21 mouse cellular contexts compared by ENCODE assay signal in the genomic region with DNA sequence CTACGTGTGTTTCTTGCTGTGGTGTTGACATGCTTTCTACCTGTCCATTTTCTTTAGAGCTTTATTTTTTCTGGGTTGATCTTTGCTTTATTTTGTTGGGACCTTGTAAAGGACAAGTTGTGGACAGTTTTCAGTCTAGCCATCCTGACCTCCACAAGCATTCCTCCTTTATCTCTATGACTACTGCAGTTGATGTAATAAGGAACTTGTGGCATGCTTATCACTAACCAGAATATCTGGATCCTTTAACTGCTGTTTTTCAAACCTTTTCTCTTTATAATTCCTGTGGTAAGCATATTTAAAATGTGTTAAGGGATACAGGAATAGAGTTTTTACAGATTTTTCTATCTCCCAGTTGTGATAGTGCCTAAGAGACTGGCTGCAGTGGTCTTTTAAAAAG.
DNase-seq lines count a peak whose midpoint lies in the region; ATAC-seq and TF ChIP-seq lines count a peak whose summit lies in the region.
"Had no signal": no experiment of that assay in that cellular context is flagged by ENCODE, and none has a peak within 500 bp of the region (broad histone marks: within the 10 kb centered on the region; RNA-seq: fewer than 3 reads in every experiment).

No protein-coding gene starts in this region.

- peak; percentile 78 to 84 for TF ChIP-seq EP300 in MEL (IDR thresholded peaks at IDR 0.05; ENCODE audit: low read depth in 1 of 2, low read length in 2 of 2)

- peak overlapping the region; percentile 49; the same call in 1 of the 2 replicates for H3K27ac ChIP-seq in MEL (ENCODE audit: control insufficient read depth, low read depth, low read length)
- no peak overlapping the region for H3K27ac ChIP-seq in hindbrain, embryonic 11.5 days (ENCODE audit: low read depth, low read length)

- no peaks in the 10 kb centered on the region for H3K9me3 ChIP-seq in MEL (replicated peaks; ENCODE audit: insufficient read depth, low read length)
- H3K9me3 ChIP-seq in hindbrain, embryonic 11.5 days (ENCODE audit: control insufficient read depth, low read length), result no peaks in the 10 kb centered on the region
- H3K9me3 ChIP-seq: G1E had no signal

- H3K36me3 ChIP-seq in MEL (ENCODE audit: control insufficient read depth in 1 of 2, insufficient read depth in 2 of 2, low read length in 2 of 2), result peaks cover 5 to 17% of the 10 kb centered on the region in 2 experiments
- H3K36me3 ChIP-seq in hindbrain, embryonic 11.5 days (ENCODE audit: control insufficient read depth, insufficient read depth, low read length), result no peaks in the 10 kb centered on the region

- no peak for TF ChIP-seq CTCF in MEL (IDR thresholded peaks at IDR 0.05 in 2 of 3, conservative IDR thresholded peaks at IDR 0.05 in 1 of 3; ENCODE audit: control insufficient read depth in 1 of 3, insufficient read depth in 1 of 3, low read depth in 2 of 3, low read length in 3 of 3, poor library complexity in 1 of 3, severe bottlenecking in 1 of 3)

- no peak for TF ChIP-seq RAD21 in MEL (IDR thresholded peaks at IDR 0.05; ENCODE audit: low read depth, low read length)

- H3K4me1 ChIP-seq in MEL (ENCODE audit: control insufficient read depth in 1 of 2, insufficient read depth in 2 of 2, low read length in 2 of 2), result peaks cover 5 to 14% of the 10 kb centered on the region in 2 experiments
- no peaks in the 10 kb centered on the region for H3K4me1 ChIP-seq in hindbrain, embryonic 11.5 days (replicated peaks; ENCODE audit: control insufficient read depth, insufficient read depth, low read length)

- no peak overlapping the region for H3K9ac ChIP-seq in MEL (ENCODE audit: control insufficient read depth, low read depth, low read length, poor library complexity, severe bottlenecking)
- H3K9ac ChIP-seq in hindbrain, embryonic 11.5 days (ENCODE audit: low read depth, low read length), result no peak overlapping the region

- no peaks in the 10 kb centered on the region for H3K27me3 ChIP-seq in MEL (ENCODE audit: control insufficient read depth in 1 of 2, insufficient read depth in 2 of 2, low read length in 2 of 2)
- no peaks in the 10 kb centered on the region for H3K27me3 ChIP-seq in hindbrain, embryonic 11.5 days (ENCODE audit: control insufficient read depth, insufficient read depth, low read length)
- H3K27me3 ChIP-seq: CH12.LX, Patski had no signal

- peaks cover 2% of the 10 kb centered on the region; the same call in 1 of the 2 replicates for H3K79me2 ChIP-seq in MEL (ENCODE audit: control insufficient read depth, insufficient read depth, low read length, poor library complexity)

- peak; percentile 34 for DNase-seq in MEL (ENCODE audit: low read depth, low spot score)
- peak; percentile 15 for DNase-seq in MEL-GATA-1-ER (ENCODE audit: extremely low read depth, low read depth)
- DNase-seq in heart, postnatal 36 days, result no peak
- no peak for DNase-seq in hindbrain, embryonic 11.5 days (ENCODE audit: low spot score)
- DNase-seq: adrenal gland, adult 2 months; adrenal gland, adult 8-10 months; adrenal gland, postnatal 10 days; adrenal gland, postnatal 14 days; adrenal gland, postnatal 25 days; adrenal gland, postnatal 36 days; B cell, adult 2 months; cerebellum, adult 11 months; cerebellum, adult 11-12 months; cerebellum, adult 18-20 months; cerebellum, adult 2 months; cerebellum, adult 8-10 months had no signal

- intact Hi-C loops in heart, postnatal 36 days (cut with DNase I), result no loop called here

- H3K4me3 ChIP-seq in MEL (ENCODE audit: control insufficient read depth in 1 of 2, insufficient read depth in 1 of 2, low read depth in 2 of 2, low read length in 2 of 2), result no peak overlapping the region
- H3K4me3 ChIP-seq in hindbrain, embryonic 11.5 days (ENCODE audit: low read depth, low read length), result no peak overlapping the region

- ATAC-seq in hindbrain, embryonic 11.5 days (ENCODE audit: low FRiP score), result no peak
- ATAC-seq: activated CD4-positive, CD25-positive, alpha-beta regulatory T cell, adult 4 months; CD4-positive, CD25-positive, alpha-beta regulatory T cell, adult 4 months; Patski had no signal

- WGBS in hindbrain, embryonic 11.5 days, result 85% methylated on average over 1 of the region's 1 CpGs

- no peak for TF ChIP-seq POLR2A in MEL (IDR thresholded peaks at IDR 0.05; ENCODE audit: control insufficient read depth in 1 of 2, insufficient read depth in 1 of 2, low read depth in 1 of 2, low read length in 2 of 2, poor library complexity in 1 of 2)

- H3K4me2 ChIP-seq in hindbrain, embryonic 11.5 days (replicated peaks; ENCODE audit: low read depth, low read length), result no peak overlapping the region

TF ChIP-seq in MEL, 35 proteins besides CTCF, POLR2A, EP300 and RAD21:
- TF ChIP-seq ELF1 (IDR thresholded peaks at IDR 0.05; ENCODE audit: low read depth, low read length) (no peak), USF2 (IDR thresholded peaks at IDR 0.05; ENCODE audit: borderline replicate concordance in 1 of 2, insufficient read depth in 1 of 2, low read depth in 1 of 2, low read length in 2 of 2) (no peak), ETS1 (IDR thresholded peaks at IDR 0.05; ENCODE audit: low read depth, low read length) (peak; percentile 59), HCFC1 (IDR thresholded peaks at IDR 0.05; ENCODE audit: low read depth, low read length) (no peak), GATA1 (IDR thresholded peaks at IDR 0.05; ENCODE audit: low read depth, low read length) (peak; percentile 79), SMC3 (IDR thresholded peaks at IDR 0.05; ENCODE audit: low read depth, low read length) (no peak), RCOR1 (IDR thresholded peaks at IDR 0.05; ENCODE audit: low read depth, low read length) (peak; percentile 67; the same call in 1 of the 2 replicates), ZNF384 (IDR thresholded peaks at IDR 0.05; ENCODE audit: low read depth, low read length) (no peak), MYB (IDR thresholded peaks at IDR 0.05; ENCODE audit: low read depth, low read length) (peak; percentile 34), MAZ (IDR thresholded peaks at IDR 0.05; ENCODE audit: low read depth, low read length) (no peak), TCF12 (IDR thresholded peaks at IDR 0.05; ENCODE audit: low read depth, low read length) (peak; percentile 55; the same call in 1 of the 2 replicates), JUND (IDR thresholded peaks at IDR 0.05; ENCODE audit: low read depth, low read length) (no peak)

Comparison
In these comparisons a context has a peak if more than half of its experiments do, and no peak if none do; other contexts are left out.
1. DNase-seq: peak in MEL (single experiment) and MEL-GATA-1-ER (single experiment); none in heart, postnatal 36 days (0 of 2) and hindbrain, embryonic 11.5 days (single experiment).